Mouse (Mus musculus) limb, embryonic 15.5 days (tissue): ENCODE results near the gene Gad1. TPM values are rescaled to one million over a fixed set of nuclear protein-coding genes. Genes with fewer than 3 reads are reported as not detected.

Experiments used
- ATAC-seq: fragments of 200-750 bp; cut with Nextera tagmentation; 2 replicates; pipeline ENCODE4 v1.8.0; 2017; ENCODE audit warnings: low read depth, moderate TSS enrichment; ENCODE audit not compliant: insufficient number of reproducible peaks, low FRiP score, low TSS enrichment
- H3K27ac ChIP-seq: fragments of 300-500 bp; sonication (generic); 2 replicates; pipeline ENCODE4 v1.5.1; 2015; ENCODE audit warnings: moderate library complexity, mild to moderate bottlenecking, inconsistent platforms
- H3K27me3 ChIP-seq: fragments of 300-500 bp; sonication (generic); 2 replicates; pipeline ENCODE4 v1.6.1; 2015; ENCODE audit warnings: inconsistent platforms
- H3K36me3 ChIP-seq: fragments of 300-500 bp; sonication (generic); 2 replicates; pipeline ENCODE4 v1.6.1; 2015; ENCODE audit warnings: inconsistent platforms
- H3K4me1 ChIP-seq: fragments of 300-500 bp; sonication (generic); 2 replicates; pipeline ENCODE4 v1.6.1; 2015; ENCODE audit warnings: inconsistent platforms
- H3K4me2 ChIP-seq: fragments of 300-500 bp; sonication (generic); 2 replicates; pipeline ENCODE4 v1.6.1; 2015; ENCODE audit warnings: mild to moderate bottlenecking, inconsistent platforms
- H3K4me3 ChIP-seq: fragments of 300-500 bp; sonication (generic); 2 replicates; pipeline ENCODE4 v1.5.1; 2015; ENCODE audit warnings: mild to moderate bottlenecking, inconsistent platforms
- H3K9ac ChIP-seq: fragments of 300-500 bp; sonication (generic); 2 replicates; pipeline ENCODE4 v1.6.1; 2015; ENCODE audit warnings: inconsistent platforms
- H3K9me3 ChIP-seq: fragments of 300-500 bp; sonication (generic); 2 replicates; pipeline ENCODE4 v1.6.1; 2016; ENCODE audit warnings: inconsistent platforms
- WGBS: fragments of 180-500 bp; shearing (Covaris S2); methylation state at CpG from one replicate; pipeline ENCODE4 v1.1.7; 2015; 5-methylcytosine and 5-hydroxymethylcytosine counted together
- polyA plus RNA-seq: library from polyadenylated mRNA; unstranded; fragments of >200 nt; fragmentation: Nextera tagmentation; extraction: Ambion mirVana; gene quantifications from 2 replicates; pipeline ENCODE4 v1.2.1, GENCODE M21; 2015

Gene Gad1
- polyA plus RNA-seq, 1 experiment from 2014 or later, result 0.49 TPM

GRCm38 (mm10) chr2:70558112-70558842, 5.4 kb downstream of the Gad1 start:
- 6% methylated on average over 17 of the region's 18 CpGs for WGBS
- Histone ChIP-seq H3K36me3 (no peaks in the 10 kb centered on the region), H3K4me2 (no peak overlapping the region), H3K27me3 (peaks cover 58% of the 10 kb centered on the region), H3K9ac (no peak overlapping the region), H3K4me3 (no peak overlapping the region), H3K9me3 (no peaks in the 10 kb centered on the region), H3K27ac (no peak overlapping the region), H3K4me1 (peaks cover 24% of the 10 kb centered on the region)
- no peak for ATAC-seq

- peaks cover 64% of the 10 kb centered on the region for H3K27me3 ChIP-seq
- H3K4me2 ChIP-seq, result no peak overlapping the region
- no peak overlapping the region for H3K9ac ChIP-seq
- H3K9me3 ChIP-seq, result no peaks in the 10 kb centered on the region
- WGBS, result 11% methylated on average over 24 of the region's 24 CpGs
- peaks cover 30% of the 10 kb centered on the region for H3K4me1 ChIP-seq
- H3K36me3 ChIP-seq, result no peaks in the 10 kb centered on the region
- H3K27ac ChIP-seq, result no peak overlapping the region
- no peak overlapping the region for H3K4me3 ChIP-seq
- ATAC-seq, result no peak
These were observed 6.1 kb downstream of the Gad1 start for GRCm38 (mm10) chr2:70558843-70559451.

- H3K4me2 ChIP-seq, result no peak overlapping the region
- H3K4me1 ChIP-seq, result peaks cover 34% of the 10 kb centered on the region
- H3K27ac ChIP-seq, result no peak overlapping the region
- no peaks in the 10 kb centered on the region for H3K9me3 ChIP-seq
- WGBS, result 2% methylated on average over 13 of the region's 13 CpGs
- ATAC-seq, result no peak
- H3K9ac ChIP-seq, result no peak overlapping the region
- H3K27me3 ChIP-seq, result peaks cover 70% of the 10 kb centered on the region
- no peak overlapping the region for H3K4me3 ChIP-seq
- no peaks in the 10 kb centered on the region for H3K36me3 ChIP-seq
These were observed 6.6 kb downstream of the Gad1 start for GRCm38 (mm10) chr2:70559520-70559919.

GRCm38 (mm10) chr2:70561077-70561795, 8.4 kb downstream of the Gad1 start:
- H3K9ac ChIP-seq, result no peak overlapping the region
- peak overlapping the region; percentile 24; the same call in 1 of the 2 replicates for H3K4me3 ChIP-seq
- 1% methylated on average over 29 of the region's 29 CpGs for WGBS
- no peak overlapping the region for H3K4me2 ChIP-seq
- H3K27me3 ChIP-seq, result peaks cover 87% of the 10 kb centered on the region
- ATAC-seq, result no peak
- H3K9me3 ChIP-seq, result no peaks in the 10 kb centered on the region
- no peaks in the 10 kb centered on the region for H3K36me3 ChIP-seq
- no peak overlapping the region for H3K27ac ChIP-seq
- H3K4me1 ChIP-seq, result peaks cover 37% of the 10 kb centered on the region

- under 1% methylated on average over 40 of the region's 42 CpGs for WGBS
- peak overlapping the region; percentile 43 for H3K4me2 ChIP-seq
- H3K27ac ChIP-seq, result no peak overlapping the region
- no peaks in the 10 kb centered on the region for H3K36me3 ChIP-seq
- no peak overlapping the region for H3K9ac ChIP-seq
- peaks cover 91% of the 10 kb centered on the region for H3K27me3 ChIP-seq
- H3K4me1 ChIP-seq, result peaks cover 45% of the 10 kb centered on the region
- H3K9me3 ChIP-seq, result no peaks in the 10 kb centered on the region
- peak overlapping the region; percentile 24 for H3K4me3 ChIP-seq
- peak; percentile 41; the same call in 1 of the 2 replicates for ATAC-seq
These were observed 9.2 kb downstream of the Gad1 start for GRCm38 (mm10) chr2:70562011-70562491.

GRCm38 (mm10) chr2:70562611-70562980, 9.7 kb downstream of the Gad1 start:
- H3K4me3 ChIP-seq, result peak overlapping the region; percentile 24
- no peak overlapping the region for H3K9ac ChIP-seq
- no peaks in the 10 kb centered on the region for H3K9me3 ChIP-seq
- H3K4me1 ChIP-seq, result peaks cover 51% of the 10 kb centered on the region
- no peaks in the 10 kb centered on the region for H3K36me3 ChIP-seq
- no peak overlapping the region for H3K27ac ChIP-seq
- WGBS, result under 1% methylated on average over 25 of the region's 34 CpGs
- peak overlapping the region; percentile 43 for H3K4me2 ChIP-seq
- no peak for ATAC-seq
- H3K27me3 ChIP-seq, result peaks cover 95% of the 10 kb centered on the region

- no peak for ATAC-seq
- Histone ChIP-seq H3K9ac (no peak overlapping the region), H3K4me3 (peak overlapping the region; percentile 24)
These were observed 10.3 kb downstream of the Gad1 start for GRCm38 (mm10) chr2:70562981-70563671.

GRCm38 (mm10) chr2:70563721-70564645, 11.1 kb downstream of the Gad1 start:
- no peak overlapping the region; the same call in none of the 2 replicates for H3K4me2 ChIP-seq
- H3K4me3 ChIP-seq, result peak overlapping the region; percentile 24
- H3K9ac ChIP-seq, result no peak overlapping the region
- no peak for ATAC-seq
- peaks cover 63% of the 10 kb centered on the region for H3K4me1 ChIP-seq
- H3K27ac ChIP-seq, result no peak overlapping the region
- H3K36me3 ChIP-seq, result no peaks in the 10 kb centered on the region
- H3K27me3 ChIP-seq, result peaks cover 100% of the 10 kb centered on the region
- WGBS, result 2% methylated on average over 37 of the region's 38 CpGs
- H3K9me3 ChIP-seq, result no peaks in the 10 kb centered on the region

More at GRCm38 (mm10) chr2:70562981-70563671, 10.3 kb downstream of the Gad1 start:
- H3K36me3 ChIP-seq, result no peaks in the 10 kb centered on the region
- peak overlapping the region; percentile 43; the same call in 1 of the 2 replicates for H3K4me2 ChIP-seq
- no peak overlapping the region for H3K27ac ChIP-seq
- H3K4me1 ChIP-seq, result peaks cover 56% of the 10 kb centered on the region
- no peaks in the 10 kb centered on the region for H3K9me3 ChIP-seq
- H3K27me3 ChIP-seq, result peaks cover 97% of the 10 kb centered on the region
- under 1% methylated on average over 40 of the region's 40 CpGs for WGBS

- no peak overlapping the region for H3K4me2 ChIP-seq
- no peak for ATAC-seq
- H3K27me3 ChIP-seq, result peaks cover 100% of the 10 kb centered on the region
- peaks cover 63% of the 10 kb centered on the region for H3K4me1 ChIP-seq
- no peak overlapping the region for H3K27ac ChIP-seq
- no peak overlapping the region for H3K9ac ChIP-seq
- no peaks in the 10 kb centered on the region for H3K9me3 ChIP-seq
- WGBS, result 10% methylated on average over 15 of the region's 15 CpGs
- H3K36me3 ChIP-seq, result no peaks in the 10 kb centered on the region
- H3K4me3 ChIP-seq, result no peak overlapping the region
These were observed 11.9 kb downstream of the Gad1 start for GRCm38 (mm10) chr2:70564646-70565315.
